Mouse (Mus musculus) cortical plate, adult 2 months (tissue): ENCODE data around the gene Dynlt1b. TPM values are rescaled to one million over a fixed set of nuclear protein-coding genes. Genes with fewer than 3 reads are reported as not detected.
"Not testable (repeated sequence)": the region's sequence is repeated elsewhere in the genome, so short reads cannot be mapped to it uniquely, and the experiment has no call there.

Experiments used
- H3K27ac ChIP-seq: fragments of 200-500 bp; 2 replicates; pipeline ENCODE4 v1.5.1; 2012; ENCODE audit warnings: low read length, control low read depth, inconsistent platforms; ENCODE audit not compliant: insufficient read depth
- H3K4me1 ChIP-seq: fragments of 200-500 bp; 2 replicates; pipeline ENCODE4 v1.6.1; 2011; ENCODE audit warnings: low read length; ENCODE audit not compliant: control insufficient read depth, insufficient read depth
- H3K4me3 ChIP-seq: fragments of 200-500 bp; 2 replicates; pipeline ENCODE4 v1.5.1; 2011; ENCODE audit warnings: mild to moderate bottlenecking, low read length, control low read depth; ENCODE audit not compliant: insufficient read depth
- POLR2A ChIP-seq: fragments of 200-500 bp; IDR thresholded peaks from 2 replicates; pipeline ENCODE4 v1.6.1; 2011; ENCODE audit warnings: mild to moderate bottlenecking, low read length, control low read depth; ENCODE audit not compliant: insufficient read depth; ENCODE audit errors: extremely low read depth
- polyA plus RNA-seq: library from polyadenylated mRNA; depleted of rRNA; stranded (reverse); fragments of >200 nt; gene quantifications from 2 replicates; pipeline ENCODE4 v1.2.3, GENCODE M21; 2012; rRNA removed

Gene Dynlt1b
- 86.0 and 92.2 TPM in 2 replicates for polyA plus RNA-seq

- not testable (repeated sequence) for H3K4me1 ChIP-seq, H3K27ac ChIP-seq
- peak within 1 kb of the TSS; percentile 43 for H3K4me3 ChIP-seq
- TF ChIP-seq POLR2A = peak; percentile 89; the same call in 1 of the 2 replicates
Observed at GRCm38 (mm10) chr17:6429945-6430344, at the start of gene Dynlt1b. Gene Dynlt1b, plus strand, starts transcription at chr17:6430112.

DNA sequence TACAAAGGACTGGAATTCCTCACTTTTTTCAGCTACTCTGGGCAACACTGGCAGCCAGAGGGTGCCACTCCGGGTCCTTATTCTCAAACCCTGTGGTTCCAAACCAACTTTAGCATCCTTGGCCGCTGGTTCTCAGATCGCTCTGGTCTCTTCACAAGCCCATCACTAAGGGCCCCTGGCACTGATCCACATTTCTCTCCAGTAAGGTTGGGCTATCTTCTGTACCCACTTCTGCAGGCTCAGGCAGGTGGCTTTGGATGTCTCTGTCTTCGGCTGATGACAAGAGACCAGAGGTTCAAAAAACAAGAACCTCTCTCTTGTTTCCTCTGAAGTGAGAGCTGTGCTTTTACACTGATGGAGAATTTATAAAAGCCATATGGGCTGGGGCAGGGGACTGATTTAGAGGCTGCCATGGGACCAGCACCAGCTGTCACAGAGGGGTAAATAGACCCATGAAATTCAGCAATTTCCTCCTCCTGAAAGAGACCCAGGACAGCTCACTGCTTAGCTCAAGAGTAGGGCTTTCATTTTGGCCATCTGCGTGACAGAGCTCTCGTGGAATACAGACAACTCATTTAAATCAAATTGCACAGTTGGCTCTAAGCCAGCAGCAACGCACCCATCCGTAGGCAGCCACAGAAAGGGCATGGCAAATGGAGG, 49.6 kb upstream of the Dynlt1b start:
- not testable (repeated sequence) for H3K27ac ChIP-seq, H3K4me3 ChIP-seq, H3K4me1 ChIP-seq

- not testable (repeated sequence) for H3K4me1 ChIP-seq, H3K27ac ChIP-seq, H3K4me3 ChIP-seq
Observed at GRCm38 (mm10) chr17:6381071-6381682, 48.7 kb upstream of the Dynlt1b start.

DNA sequence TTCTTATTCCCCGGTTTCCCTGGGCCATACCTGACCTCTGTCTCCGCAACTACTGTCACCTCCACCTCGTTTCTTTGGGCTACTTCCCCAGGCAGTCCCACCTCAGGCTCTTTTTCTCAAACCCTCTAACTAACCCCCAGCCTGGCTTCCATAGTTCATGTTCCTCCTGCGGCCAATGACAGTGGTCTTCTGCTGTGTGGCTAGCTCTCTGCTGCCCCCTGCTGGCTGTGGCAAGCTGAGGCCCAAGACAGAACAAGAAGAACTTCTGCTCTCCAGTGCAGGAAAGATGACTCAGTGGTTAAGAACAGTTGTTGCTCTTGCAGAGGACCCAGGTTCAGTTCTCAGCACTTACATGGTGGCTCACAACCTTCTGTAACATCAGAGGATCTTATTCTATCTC, 43.0 kb upstream of the Dynlt1b start:
- H3K27ac ChIP-seq, H3K4me1 ChIP-seq, H3K4me3 ChIP-seq: not testable (repeated sequence)

- not testable (repeated sequence) for H3K4me3 ChIP-seq, H3K27ac ChIP-seq, H3K4me1 ChIP-seq
Observed at GRCm38 (mm10) chr17:6387380-6387911, 42.5 kb upstream of the Dynlt1b start.

DNA sequence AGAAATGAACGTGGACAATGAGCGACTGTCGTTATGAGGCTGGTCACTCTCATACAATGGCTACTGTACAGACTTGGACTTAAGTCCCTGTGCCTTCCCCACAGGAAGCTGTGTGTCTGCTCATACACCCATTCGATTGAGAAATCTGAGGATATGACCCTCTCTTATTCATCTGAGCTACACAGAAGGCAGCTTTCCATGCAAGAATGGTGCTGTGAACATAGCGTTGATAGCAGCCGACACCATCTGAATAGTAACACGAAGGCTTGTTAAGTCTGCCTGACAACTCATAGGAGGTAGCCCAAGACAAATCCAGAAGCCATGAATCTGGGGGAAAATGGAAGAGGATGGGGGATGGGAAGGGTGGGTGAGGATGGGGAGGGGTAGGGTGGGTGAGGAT, 40.4 kb upstream of the Dynlt1b start:
- H3K4me1 ChIP-seq, H3K27ac ChIP-seq, H3K4me3 ChIP-seq: not testable (repeated sequence)

- not testable (repeated sequence) for H3K4me3 ChIP-seq, H3K27ac ChIP-seq, H3K4me1 ChIP-seq
Observed at GRCm38 (mm10) chr17:6390731-6391130, 39.2 kb upstream of the Dynlt1b start.

DNA sequence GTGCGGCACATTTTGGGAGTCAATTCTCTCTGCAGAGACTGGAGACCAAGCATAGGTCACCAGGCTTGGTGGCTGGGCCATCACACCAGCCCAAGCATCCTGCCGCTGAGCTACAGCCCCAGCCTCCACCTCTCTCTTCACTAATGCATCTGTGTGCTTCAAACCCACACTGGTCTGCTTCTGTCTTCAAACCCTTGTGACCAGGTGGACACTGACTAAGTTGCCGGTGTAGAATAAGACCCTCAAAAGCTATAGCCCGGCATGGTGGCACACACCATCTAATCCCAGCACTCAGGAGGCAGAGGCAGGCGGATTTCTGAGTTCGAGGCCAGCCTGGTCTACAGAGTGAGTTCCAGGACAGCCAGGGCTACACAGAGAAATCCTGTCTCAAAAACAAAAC, 38.2 kb upstream of the Dynlt1b start:
- not testable (repeated sequence) for H3K4me1 ChIP-seq, H3K27ac ChIP-seq, H3K4me3 ChIP-seq

DNA sequence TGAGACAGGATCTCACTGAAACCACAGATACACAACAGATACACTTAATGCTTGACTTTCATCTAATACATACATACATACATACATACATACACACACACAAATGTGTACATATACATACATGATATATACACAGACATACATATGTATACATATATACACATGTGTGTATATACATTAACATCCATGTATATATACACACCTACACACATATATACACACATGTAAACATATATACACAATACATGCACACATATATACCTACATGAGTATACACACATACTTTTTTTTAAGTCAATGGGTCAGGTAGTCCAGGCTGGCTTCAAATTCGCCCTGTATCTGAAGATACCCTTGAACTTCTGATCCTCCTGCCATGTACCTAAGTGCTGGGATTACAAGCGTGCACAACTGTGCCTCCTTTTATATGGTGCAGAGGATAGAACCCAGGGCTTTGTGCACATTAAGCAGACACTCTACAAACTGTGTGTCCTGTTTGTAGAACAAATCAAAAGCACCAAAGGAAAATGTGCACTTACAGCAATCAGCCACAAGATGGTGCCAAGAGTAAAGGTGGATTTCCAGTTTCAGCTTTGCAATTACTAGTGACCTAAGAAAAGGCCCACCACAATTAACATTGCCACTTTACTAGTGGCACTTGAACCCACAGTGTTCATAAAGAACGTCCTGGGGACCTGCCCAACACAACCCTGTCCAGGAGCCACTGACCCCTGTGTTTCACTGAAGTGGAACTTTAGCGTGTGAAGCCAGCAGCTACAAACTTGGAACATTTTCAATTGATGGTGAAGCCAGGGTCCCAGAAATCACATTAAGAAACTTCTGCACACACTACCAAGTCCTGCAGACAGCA, 37.2 kb upstream of the Dynlt1b start:
- H3K27ac ChIP-seq, H3K4me1 ChIP-seq, H3K4me3 ChIP-seq: not testable (repeated sequence)

- not testable (repeated sequence) for H3K4me1 ChIP-seq, H3K27ac ChIP-seq, H3K4me3 ChIP-seq
Observed at GRCm38 (mm10) chr17:6398079-6398478, 31.8 kb upstream of the Dynlt1b start.

GRCm38 (mm10) chr17:6398816-6399215, 31.1 kb upstream of the Dynlt1b start:
- not testable (repeated sequence) for H3K4me1 ChIP-seq, H3K27ac ChIP-seq, H3K4me3 ChIP-seq

DNA sequence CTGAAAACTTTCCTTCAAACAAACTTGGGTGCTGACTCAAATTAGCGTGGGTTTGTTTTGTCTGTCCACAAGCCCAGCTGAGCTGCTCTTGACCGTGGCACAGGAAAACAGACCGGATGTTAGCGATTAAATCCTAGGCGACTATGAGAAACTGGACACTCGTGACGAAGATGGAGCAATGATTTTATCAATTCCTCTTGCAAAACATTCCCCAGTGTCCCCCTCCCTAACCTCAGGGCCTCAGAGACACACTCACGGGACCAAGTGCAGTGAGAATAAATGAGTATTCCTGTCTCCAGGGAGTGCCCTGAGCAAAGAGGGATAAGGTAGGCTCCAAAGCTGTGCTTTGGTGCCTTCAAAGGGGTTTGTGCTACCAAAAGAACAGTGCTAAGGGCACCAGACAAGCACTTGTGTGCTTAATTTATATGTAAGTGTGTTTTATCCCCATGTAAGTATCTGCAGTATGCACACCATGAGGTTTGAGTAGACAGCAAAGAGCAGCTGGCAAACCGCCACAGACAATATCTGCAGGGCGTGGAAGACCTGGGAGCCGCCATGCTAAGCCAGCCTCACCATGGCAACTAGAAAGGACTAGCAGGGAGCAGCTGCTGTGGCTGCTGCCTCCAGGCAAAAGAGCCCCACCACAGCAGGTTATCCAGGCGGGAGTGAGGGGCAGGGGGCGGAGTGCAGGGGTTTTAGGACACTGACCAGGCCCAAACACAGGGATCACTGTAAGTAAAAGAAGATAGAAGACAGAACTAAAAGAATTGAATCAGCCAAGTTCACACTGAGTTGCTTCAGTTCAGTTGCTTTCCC, 30.4 kb upstream of the Dynlt1b start:
- not testable (repeated sequence) for H3K27ac ChIP-seq, H3K4me1 ChIP-seq, H3K4me3 ChIP-seq

DNA sequence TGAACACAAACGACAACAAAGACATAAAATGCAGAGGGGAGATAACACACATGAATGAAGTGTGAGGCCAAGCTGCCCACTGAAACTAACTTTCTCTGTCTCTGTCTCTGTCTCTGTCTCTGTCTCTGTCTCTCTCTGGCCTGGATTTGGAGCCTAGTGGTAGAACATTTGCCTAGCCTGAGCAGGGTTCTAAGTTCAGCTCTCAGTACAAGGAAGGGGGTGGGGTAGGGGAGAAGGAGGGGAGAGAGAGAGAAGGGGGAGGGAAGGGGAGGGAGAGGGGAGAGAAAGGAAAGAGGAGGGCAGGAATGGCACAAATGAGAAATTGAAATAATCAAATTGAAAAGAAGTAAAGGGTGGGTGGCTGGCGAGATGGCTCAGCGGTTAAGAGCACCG, 29.8 kb upstream of the Dynlt1b start:
- not testable (repeated sequence) for H3K4me3 ChIP-seq, H3K27ac ChIP-seq, H3K4me1 ChIP-seq

GRCm38 (mm10) chr17:6404493-6404892, 25.4 kb upstream of the Dynlt1b start:
- not testable (repeated sequence) for H3K4me3 ChIP-seq, H3K27ac ChIP-seq, H3K4me1 ChIP-seq

- not testable (repeated sequence) for H3K4me1 ChIP-seq, H3K27ac ChIP-seq, H3K4me3 ChIP-seq
Observed at GRCm38 (mm10) chr17:6406972-6407371, 22.9 kb upstream of the Dynlt1b start.
